Mouse (Mus musculus) hindlimb bud, embryonic 11.5 days (tissue): ENCODE results near the gene Gpr135.
"Not testable (repeated sequence)": the region's sequence is repeated elsewhere in the genome, so short reads cannot be mapped to it uniquely, and the experiment has no call there.

Experiments used
- DNase-seq: peaks from one replicate; pipeline ENCODE4 v3.0.0-alpha.2; 2012; ENCODE audit warnings: low read depth, low spot score; ENCODE audit errors: extremely low spot score

The Gpr135 gene

DNA sequence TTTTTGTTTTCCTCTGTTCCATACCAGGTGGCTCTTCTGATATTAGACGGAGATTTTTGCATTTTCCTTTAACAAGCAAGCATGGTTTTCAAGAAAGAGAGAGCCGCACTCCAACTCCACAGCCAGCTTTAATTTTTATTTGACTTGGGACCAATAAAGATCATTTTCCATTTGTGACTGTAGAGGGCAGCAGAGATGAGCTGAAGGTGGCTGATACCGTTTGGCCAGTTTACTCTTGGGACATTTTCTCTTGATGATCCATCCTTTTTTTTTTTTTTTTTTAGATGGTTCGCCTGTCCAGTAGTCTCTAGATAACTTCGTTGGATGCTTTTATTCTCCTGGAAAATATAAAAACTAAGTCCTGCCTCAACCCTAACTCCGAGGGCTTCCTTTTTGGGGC, 17.6 kb downstream of the Gpr135 start:
- no peak for DNase-seq

GRCm38 (mm10) chr12:72052571-72052970, 18.4 kb downstream of the Gpr135 start:
- no peak for DNase-seq

GRCm38 (mm10) chr12:72050821-72051220, 20.1 kb downstream of the Gpr135 start:
- DNase-seq = no peak

DNA sequence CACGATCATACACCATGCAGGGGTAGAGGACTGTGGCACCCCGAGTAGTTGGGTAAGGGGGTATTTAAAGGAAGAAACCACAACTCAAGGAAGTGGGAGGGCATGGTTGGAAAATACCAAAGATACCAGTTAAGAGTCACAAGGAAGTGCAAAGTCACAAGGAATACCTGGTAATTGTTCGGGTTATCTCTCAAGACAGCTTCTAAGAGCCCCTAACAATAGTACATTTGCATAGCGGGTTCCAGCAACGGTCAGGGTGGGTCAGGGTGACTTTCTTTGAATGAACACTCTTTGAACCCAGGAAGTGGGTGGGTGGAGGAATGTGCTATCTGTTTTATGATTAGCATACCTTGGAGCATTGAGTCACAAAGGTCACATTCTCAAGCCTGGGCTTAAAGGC, 20.8 kb downstream of the Gpr135 start:
- not testable (repeated sequence) for DNase-seq

- DNase-seq = no peak
Observed at GRCm38 (mm10) chr12:72047513-72047912, 23.4 kb downstream of the Gpr135 start.

GRCm38 (mm10) chr12:72041238-72041637, 29.7 kb downstream of the Gpr135 start:
- no peak for DNase-seq

- DNase-seq = no peak
Observed at GRCm38 (mm10) chr12:72039501-72039900, 31.4 kb downstream of the Gpr135 start.

GRCm38 (mm10) chr12:72038866-72039265, 32.1 kb downstream of the Gpr135 start:
- DNase-seq = no peak

DNA sequence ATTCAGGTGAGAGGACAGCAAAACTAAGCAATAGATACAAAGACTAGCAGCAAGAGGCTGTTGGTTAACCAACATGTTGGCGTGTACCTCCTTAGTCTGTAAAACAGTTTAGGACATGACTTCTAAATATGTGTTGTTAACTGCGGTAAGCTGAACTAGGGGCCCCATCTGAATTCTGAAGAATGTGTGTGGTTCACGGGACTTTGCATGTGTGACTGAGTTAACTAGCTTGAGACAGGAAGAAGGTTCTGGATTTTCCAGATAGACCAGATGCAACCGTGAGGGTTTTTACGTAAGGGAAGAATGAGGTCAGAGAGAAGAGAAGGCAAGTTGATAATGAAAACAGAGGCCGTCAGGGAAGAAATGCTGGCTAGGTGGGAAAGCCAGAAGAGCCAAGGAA, 33.9 kb downstream of the Gpr135 start:
- no peak for DNase-seq

- no peak for DNase-seq
Observed at GRCm38 (mm10) chr12:72036097-72036661, 34.7 kb downstream of the Gpr135 start.

GRCm38 (mm10) chr12:72031794-72032193, 39.1 kb downstream of the Gpr135 start:
- DNase-seq = no peak

DNA sequence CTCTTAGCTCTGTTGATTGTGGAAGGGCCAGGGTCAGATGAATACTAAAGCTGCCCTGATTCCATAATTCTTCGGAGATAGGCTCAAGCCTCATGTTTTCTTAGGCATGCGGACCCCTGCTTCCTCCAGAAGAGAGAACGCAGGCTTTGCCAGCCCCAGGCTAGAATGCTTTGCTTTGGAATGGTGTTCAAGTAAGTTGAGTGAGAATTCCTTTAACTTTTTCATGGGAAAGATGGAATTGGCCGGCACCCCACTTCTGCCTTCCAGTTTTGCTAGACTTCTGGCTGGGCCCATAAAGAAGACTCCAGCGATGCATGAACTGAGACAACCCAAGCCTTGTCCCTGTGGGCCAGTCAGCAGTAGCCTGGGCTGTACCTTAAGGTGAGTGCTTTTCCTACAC, 39.8 kb downstream of the Gpr135 start:
- no peak for DNase-seq

- no peak for DNase-seq
Observed at GRCm38 (mm10) chr12:72025275-72025795, 45.6 kb downstream of the Gpr135 start.

DNA sequence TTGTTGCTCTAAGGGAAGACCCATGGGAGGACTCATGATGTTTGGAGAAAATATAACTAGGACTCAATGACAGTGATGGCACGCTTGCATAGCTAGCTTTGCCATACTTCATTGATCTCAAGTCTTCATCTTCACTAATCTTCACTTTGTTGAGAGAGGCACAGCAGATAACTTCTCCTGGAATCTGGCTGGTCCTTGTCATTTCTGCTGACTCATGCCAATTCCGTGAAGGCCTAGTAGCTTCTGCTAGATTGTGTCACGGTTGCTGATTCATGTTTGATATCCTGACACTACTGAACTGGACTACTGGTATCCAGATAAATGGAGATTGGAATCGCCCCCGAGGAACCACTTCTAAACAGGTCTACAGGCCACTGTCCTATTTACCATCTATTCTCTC, 47.4 kb downstream of the Gpr135 start:
- DNase-seq = no peak

- no peak for DNase-seq
Observed at GRCm38 (mm10) chr12:72022790-72023189, 48.1 kb downstream of the Gpr135 start.

GRCm38 (mm10) chr12:72021543-72021942, 49.4 kb downstream of the Gpr135 start:
- DNase-seq = no peak

- no peak for DNase-seq
Observed at GRCm38 (mm10) chr12:72020285-72020684, 50.6 kb downstream of the Gpr135 start.
